Mouse (Mus musculus): ENCODE results near the gene Mtif2.

The Mtif2 gene

GRCm38 (mm10) chr11:29560452-29560851 lies 34.2 kb downstream of the Mtif2 start:
- DNase-seq (ENCODE audit: low read depth) = no peak

- no peak for DNase-seq (ENCODE audit: low read depth)
These were observed 34.8 kb downstream of the Mtif2 start for GRCm38 (mm10) chr11:29560990-29561389.

- DNase-seq (ENCODE audit: low read depth) = no peak
These were observed 37.2 kb downstream of the Mtif2 start for GRCm38 (mm10) chr11:29563406-29563805.

- peak; percentile 45 for DNase-seq (ENCODE audit: low read depth)
These were observed 45.3 kb downstream of the Mtif2 start for GRCm38 (mm10) chr11:29571536-29571935.

- no peak for DNase-seq (ENCODE audit: low read depth)
These were observed 46.4 kb downstream of the Mtif2 start for GRCm38 (mm10) chr11:29572656-29573055.

- peak; percentile 66 for DNase-seq (ENCODE audit: low read depth)
These were observed 53.4 kb downstream of the Mtif2 start for GRCm38 (mm10) chr11:29579610-29580009.

All from NIH3T3 (cell line).